Mouse (Mus musculus): Measurements from ENCODE around the gene Kdm6a. TPM values are rescaled to one million over a fixed set of nuclear protein-coding genes. Genes with fewer than 3 reads are reported as not detected.
A peak's percentile ranks its signal among the peaks of the same experiment; 100 is the strongest.

The Kdm6a gene
- 10 to 100 TPM; 42.9 to 52.4 TPM for total RNA-seq (2021)

GRCm38 (mm10) chrX:18162192-18162857 is at the start of gene Kdm6a:
TSS of gene Kdm6a (plus strand) at chrX:18162575.
- intact Hi-C loops (cut with DNase I) = loop anchor here (10.0 kb wide), 1 partner anchor 1268 kb away; no protein-coding TSS in a partner anchor
- peak; percentile 99 to 100 for DNase-seq (ENCODE audit: extremely low spot score in 1 of 2, low spot score in 2 of 2)

- no peak for DNase-seq (ENCODE audit: extremely low spot score in 1 of 2, low spot score in 2 of 2)
- intact Hi-C loops (cut with DNase I) = no loop called here
Measured at GRCm38 (mm10) chrX:18145557-18145956, 16.8 kb upstream of the Kdm6a start, which contains the start of gene Dusp21. TSS of gene Dusp21 (plus strand) at chrX:18145857.

DNA sequence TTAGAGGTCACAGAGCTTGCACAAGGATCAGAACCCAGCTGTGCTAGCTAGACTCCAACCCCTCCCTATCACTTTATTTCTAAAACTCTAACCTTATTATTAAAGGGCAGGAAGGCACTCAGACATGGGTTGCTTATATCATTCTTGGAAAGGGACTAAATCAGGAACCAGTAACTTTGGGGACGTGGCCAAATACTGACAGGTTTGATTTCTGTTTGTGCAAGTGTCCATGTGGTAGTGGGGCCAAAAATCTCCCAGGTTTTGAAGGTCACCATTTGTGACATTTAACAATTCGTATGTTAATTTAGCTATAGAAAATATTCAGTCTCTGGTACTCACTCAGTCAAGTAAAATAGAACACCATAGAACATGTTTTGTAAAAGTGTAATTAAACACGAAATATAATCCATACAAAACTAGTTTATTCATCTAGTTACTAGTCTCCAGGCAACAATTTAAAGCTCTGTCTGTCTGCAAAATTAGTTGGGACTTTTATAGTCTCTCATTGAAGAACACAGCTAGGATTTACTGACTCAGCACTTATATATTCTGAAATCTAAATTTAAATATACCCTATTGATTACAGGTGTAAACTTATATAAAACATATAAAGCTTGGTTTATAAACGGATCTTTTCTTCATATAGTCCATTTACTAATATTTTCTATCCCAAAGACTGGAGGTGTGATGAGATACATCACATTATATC is 1.5 kb upstream of the Kdm6a start:
- intact Hi-C loops (cut with DNase I) = loop anchor here (10.0 kb wide), 1 partner anchor 1266 kb away; no protein-coding TSS in a partner anchor
- DNase-seq (ENCODE audit: extremely low spot score in 1 of 2, low spot score in 2 of 2) = no peak

GRCm38 (mm10) chrX:18161796-18162191 is 581 bp upstream of the Kdm6a start:
- intact Hi-C loops (cut with DNase I) = loop anchor here (10.0 kb wide), 1 partner anchor 1267 kb away; no protein-coding TSS in a partner anchor

GRCm38 (mm10) chrX:18162861-18163731 is 721 bp downstream of the Kdm6a start:
- intact Hi-C loops (cut with DNase I) = loop anchor here (10.0 kb wide), 1 partner anchor 1268 kb away; no protein-coding TSS in a partner anchor
- DNase-seq (ENCODE audit: extremely low spot score in 1 of 2, low spot score in 2 of 2) = peak; percentile 50 to 67

More at GRCm38 (mm10) chrX:18161796-18162191, 581 bp upstream of the Kdm6a start:
- DNase-seq (ENCODE audit: extremely low spot score in 1 of 2, low spot score in 2 of 2) = peak in 1 of 2 experiments; percentile 66

DNA sequence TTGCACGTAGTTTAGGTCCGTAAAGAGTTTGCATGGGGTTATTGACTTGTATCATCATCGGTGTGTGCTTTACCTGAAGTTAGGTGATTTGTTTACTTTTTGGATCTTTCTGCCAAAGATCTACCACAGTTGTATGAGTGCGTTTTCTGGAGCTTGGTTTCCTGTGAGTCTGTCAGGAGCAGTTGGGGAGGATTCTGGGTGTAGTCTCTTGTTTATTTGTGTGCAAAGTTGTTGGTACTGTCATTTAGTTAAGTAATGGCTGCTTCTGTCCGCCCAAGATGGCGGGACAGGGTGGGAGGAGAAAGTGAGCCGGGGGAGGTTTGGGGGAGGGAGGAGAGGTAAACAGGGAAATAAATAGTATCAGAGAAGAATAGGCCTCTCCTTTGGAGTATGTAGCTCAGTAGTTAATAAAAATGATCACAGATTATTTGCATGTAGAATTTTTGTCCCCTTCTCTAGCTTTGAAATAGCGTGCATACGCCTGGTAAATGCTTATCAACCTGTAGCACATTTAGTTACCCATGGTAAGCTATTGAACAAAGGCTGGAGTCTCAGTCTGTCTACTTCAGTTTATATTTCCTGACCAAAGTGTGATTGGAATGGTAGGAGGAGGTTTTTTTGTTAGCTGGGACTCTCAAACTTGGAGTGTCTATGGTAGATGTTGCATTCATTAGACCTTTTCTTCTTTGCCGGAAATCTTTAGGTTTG is 1.7 kb downstream of the Kdm6a start:
- peak; percentile 3 to 20 for DNase-seq (ENCODE audit: extremely low spot score in 1 of 2, low spot score in 2 of 2)

GRCm38 (mm10) chrX:18165121-18165520 is 2.7 kb downstream of the Kdm6a start:
- DNase-seq (ENCODE audit: extremely low spot score in 1 of 2, low spot score in 2 of 2) = no peak
- intact Hi-C loops (cut with DNase I) = loop anchor here (10.0 kb wide), 1 partner anchor 1270 kb away; no protein-coding TSS in a partner anchor

More for the DNA sequence above, 1.7 kb downstream of the Kdm6a start:
- intact Hi-C loops (cut with DNase I) = loop anchor here (10.0 kb wide), 1 partner anchor 1269 kb away; no protein-coding TSS in a partner anchor

GRCm38 (mm10) chrX:18166961-18167360 is 4.6 kb downstream of the Kdm6a start:
- intact Hi-C loops (cut with DNase I) = loop anchor here (10.0 kb wide), 1 partner anchor 1272 kb away; no protein-coding TSS in a partner anchor

DNA sequence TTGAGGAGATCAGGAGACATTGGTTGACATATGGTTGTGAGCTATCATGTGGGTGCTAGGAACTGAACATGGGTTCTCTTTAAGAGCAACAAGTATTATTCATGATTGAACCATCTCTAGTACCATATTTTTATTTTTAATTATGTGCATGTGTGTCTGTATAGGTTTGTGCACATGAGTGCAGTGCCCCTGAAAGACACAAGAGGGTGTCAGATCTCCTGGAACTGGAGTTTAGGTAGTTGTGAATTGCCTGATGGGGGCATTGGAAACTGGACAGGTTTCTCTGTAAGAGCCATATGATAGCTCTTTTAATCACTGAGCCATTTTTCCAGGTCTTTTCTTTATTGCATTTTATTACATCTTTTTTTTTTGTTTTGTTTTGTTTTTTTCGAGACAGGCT is 6.6 kb downstream of the Kdm6a start:
- intact Hi-C loops (cut with DNase I) = loop anchor here (10.0 kb wide), 1 partner anchor 1274 kb away; no protein-coding TSS in a partner anchor
- no peak for DNase-seq (ENCODE audit: extremely low spot score in 1 of 2, low spot score in 2 of 2)

More at GRCm38 (mm10) chrX:18166961-18167360, 4.6 kb downstream of the Kdm6a start:
- no peak for DNase-seq (ENCODE audit: extremely low spot score in 1 of 2, low spot score in 2 of 2)

GRCm38 (mm10) chrX:18174831-18175230 is 12.5 kb downstream of the Kdm6a start:
- intact Hi-C loops (cut with DNase I) = no loop called here

GRCm38 (mm10) chrX:18177803-18178202 is 15.4 kb downstream of the Kdm6a start:
- no peak for DNase-seq (ENCODE audit: extremely low spot score in 1 of 2, low spot score in 2 of 2)
- intact Hi-C loops (cut with DNase I) = no loop called here

More at GRCm38 (mm10) chrX:18174831-18175230, 12.5 kb downstream of the Kdm6a start:
- no peak for DNase-seq (ENCODE audit: extremely low spot score in 1 of 2, low spot score in 2 of 2)

- intact Hi-C loops (cut with DNase I) = no loop called here
- no peak for DNase-seq (ENCODE audit: extremely low spot score in 1 of 2, low spot score in 2 of 2)
Measured at GRCm38 (mm10) chrX:18179492-18179891, 17.1 kb downstream of the Kdm6a start.

GRCm38 (mm10) chrX:18187203-18187602 is 24.8 kb downstream of the Kdm6a start:
- intact Hi-C loops (cut with DNase I) = no loop called here
- DNase-seq (ENCODE audit: extremely low spot score in 1 of 2, low spot score in 2 of 2) = no peak

- DNase-seq (ENCODE audit: extremely low spot score in 1 of 2, low spot score in 2 of 2) = no peak
- intact Hi-C loops (cut with DNase I) = no loop called here
Measured at GRCm38 (mm10) chrX:18188293-18188692, 25.9 kb downstream of the Kdm6a start.

DNA sequence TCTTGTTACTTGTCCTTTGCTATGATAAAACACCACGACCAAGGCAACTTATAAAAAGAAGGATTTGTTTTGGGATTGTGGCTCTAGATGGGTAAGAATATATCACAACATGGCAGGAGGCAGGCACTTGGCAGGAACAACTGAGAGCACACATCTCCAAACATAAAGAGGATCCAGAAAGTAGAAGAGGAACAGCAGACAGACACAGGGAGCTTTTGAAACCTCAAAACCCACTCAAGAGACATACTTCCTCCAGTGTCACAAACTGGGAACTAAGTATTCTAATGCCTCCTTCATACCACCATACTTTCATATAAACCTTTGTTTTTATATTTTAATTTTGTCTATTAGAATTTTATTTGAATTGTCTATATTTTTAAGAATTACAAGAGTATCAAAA is 77.2 kb downstream of the Kdm6a start:
- intact Hi-C loops (cut with DNase I) = no loop called here
- DNase-seq (ENCODE audit: extremely low spot score in 1 of 2, low spot score in 2 of 2) = no peak

DNA sequence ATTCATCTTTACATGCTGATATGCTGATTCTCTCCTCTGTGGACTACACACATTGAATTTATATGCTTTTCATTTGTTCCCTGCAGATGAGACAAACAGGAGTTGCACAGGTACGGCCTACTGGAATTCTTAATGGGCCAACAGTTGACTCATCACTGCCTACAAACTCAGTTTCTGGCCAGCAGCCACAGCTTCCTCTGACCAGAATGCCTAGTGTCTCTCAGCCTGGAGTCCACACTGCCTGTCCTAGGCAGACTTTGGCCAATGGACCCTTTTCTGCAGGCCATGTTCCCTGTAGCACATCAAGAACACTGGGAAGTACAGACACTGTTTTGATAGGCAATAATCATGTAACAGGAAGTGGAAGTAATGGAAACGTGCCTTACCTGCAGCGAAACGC is 88.2 kb downstream of the Kdm6a start:
- no peak for DNase-seq (ENCODE audit: extremely low spot score in 1 of 2, low spot score in 2 of 2)
- intact Hi-C loops (cut with DNase I) = loop anchor here (10.0 kb wide), 1 partner anchor 1356 kb away; no protein-coding TSS in a partner anchor

GRCm38 (mm10) chrX:18254767-18255166 is 92.4 kb downstream of the Kdm6a start:
- intact Hi-C loops (cut with DNase I) = loop anchor here (10.0 kb wide), 1 partner anchor 1360 kb away; no protein-coding TSS in a partner anchor
- DNase-seq (ENCODE audit: extremely low spot score in 1 of 2, low spot score in 2 of 2) = peak; percentile 25 to 60
